Mouse (Mus musculus) common myeloid progenitor, adult 5-6 weeks (primary cell): Measurements from ENCODE around the gene Ppp1r36. TPM values are rescaled to one million over a fixed set of nuclear protein-coding genes. Genes with fewer than 3 reads are reported as not detected.

ENCODE experiments used
- ATAC-seq: replicated peaks from 2 replicates; pipeline ENCODE4 v1.8.0; 2016; ENCODE audit warnings: low read depth, mild to moderate bottlenecking, moderate TSS enrichment, inconsistent platforms; ENCODE audit not compliant: poor library complexity, severe bottlenecking
- total RNA-seq: library from RNA; stranded (forward); fragments of 200-1000, 187-1606 nt; gene quantifications from 2 replicates; pipeline ENCODE4 v1.2.3, GENCODE M21; 2017

Ppp1r36 gene
- total RNA-seq, 1 experiment from 2014 or later, result 0.64 TPM

GRCm38 (mm10) chr12:76482446-76482845, 65.1 kb downstream of the Ppp1r36 start:
- no peak for ATAC-seq

DNA sequence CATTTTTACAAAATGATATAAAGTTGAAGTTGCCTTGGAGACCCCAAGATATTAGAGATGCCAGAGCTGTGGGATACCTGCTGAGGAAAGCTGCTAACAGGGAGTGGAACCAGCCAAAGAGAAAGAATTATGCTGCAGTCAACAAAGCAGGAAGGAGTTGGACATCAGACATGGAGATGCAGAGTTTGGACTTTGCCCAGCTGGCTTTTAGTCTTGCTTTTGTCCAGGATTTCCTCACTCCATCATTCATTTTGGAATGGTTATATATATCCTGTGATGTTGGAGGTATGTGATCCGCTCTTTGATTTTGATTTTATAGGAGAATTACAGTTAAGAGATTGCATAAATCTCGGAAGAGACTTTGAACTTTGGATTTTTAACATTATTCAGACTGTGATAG, 65.6 kb downstream of the Ppp1r36 start:
- ATAC-seq, result no peak

DNA sequence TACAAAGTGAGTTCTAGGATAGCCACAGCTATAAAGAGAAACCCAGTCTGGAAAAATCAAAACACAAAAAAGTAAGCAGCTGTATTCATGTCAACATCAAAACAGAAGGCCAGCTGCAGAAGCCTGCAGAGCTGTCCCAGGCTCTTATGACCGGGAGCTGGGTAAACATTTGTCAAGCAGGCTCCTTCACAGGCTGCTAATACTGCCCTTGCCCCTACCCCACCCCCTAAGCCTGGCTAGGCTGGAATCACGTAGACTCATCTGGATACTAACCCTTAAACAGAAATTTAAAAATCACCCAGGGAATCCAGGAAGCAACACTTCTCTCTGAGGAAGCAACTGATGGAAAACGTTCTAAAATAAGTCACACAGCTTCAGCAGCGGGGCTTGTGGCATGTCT, 67.5 kb downstream of the Ppp1r36 start:
- no peak for ATAC-seq

GRCm38 (mm10) chr12:76485381-76485780, 68.0 kb downstream of the Ppp1r36 start:
- ATAC-seq, result no peak

- peak; percentile 84 for ATAC-seq
Measured at GRCm38 (mm10) chr12:76486943-76487342, 69.6 kb downstream of the Ppp1r36 start.

Other genes with a start within 250 kb of the Ppp1r36 start
- gene Esr2, start 240.3 kb upstream of the Ppp1r36 start, total RNA-seq, result not detected in 2 replicates
- 1.2 TPM in 1 of 2 replicates, not detected in the other for gene Tex21, start 170.8 kb upstream of the Ppp1r36 start, total RNA-seq
- gene Mthfd1, start 162.2 kb upstream of the Ppp1r36 start, total RNA-seq, result 213 and 248 TPM in 2 replicates
- 0.87 and 1.4 TPM in 2 replicates for gene Akap5, start 92.6 kb upstream of the Ppp1r36 start, total RNA-seq
- 18.7 and 33.0 TPM in 2 replicates for gene Zbtb25, start 47.9 kb upstream of the Ppp1r36 start, total RNA-seq
- gene Zbtb1, start 47.3 kb upstream of the Ppp1r36 start, total RNA-seq, result 21.1 and 27.2 TPM in 2 replicates
- 12.2 and 13.5 TPM in 2 replicates for gene Hspa2, start 13.4 kb upstream of the Ppp1r36 start, total RNA-seq
- 5.2 and 7.4 TPM in 2 replicates for gene Plekhg3, start 113.4 kb downstream of the Ppp1r36 start, total RNA-seq